Mouse (Mus musculus): ENCODE data around the gene Magi2.
"Not testable (repeated sequence)": the region's sequence is repeated elsewhere in the genome, so short reads cannot be mapped to it uniquely, and the experiment has no call there.

The Magi2 gene

DNA sequence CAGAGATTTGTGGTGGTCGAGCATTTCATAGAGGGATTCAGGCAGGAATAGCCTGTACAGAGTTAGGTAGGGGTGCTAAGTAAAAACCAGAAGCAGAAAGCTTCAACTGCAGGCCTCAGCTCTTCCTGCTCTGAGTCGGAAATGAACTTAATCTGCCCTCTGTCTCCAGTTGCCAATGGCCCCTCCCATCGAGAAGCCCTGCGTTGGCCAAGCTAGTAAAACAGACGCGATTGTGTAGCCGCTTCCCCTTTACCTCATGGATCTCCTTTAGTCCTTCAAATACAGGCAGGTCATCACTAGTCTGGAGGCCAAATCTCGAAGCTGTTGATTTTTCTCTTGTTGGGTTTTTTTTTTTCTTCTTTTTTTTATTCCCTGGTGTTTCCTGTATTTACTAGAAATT is 1447.7 kb downstream of the Magi2 start:
- no peak for DNase-seq

GRCm38 (mm10) chr5:20675163-20675665 is 1448.4 kb downstream of the Magi2 start:
- DNase-seq, result peak; percentile 35 to 50

DNA sequence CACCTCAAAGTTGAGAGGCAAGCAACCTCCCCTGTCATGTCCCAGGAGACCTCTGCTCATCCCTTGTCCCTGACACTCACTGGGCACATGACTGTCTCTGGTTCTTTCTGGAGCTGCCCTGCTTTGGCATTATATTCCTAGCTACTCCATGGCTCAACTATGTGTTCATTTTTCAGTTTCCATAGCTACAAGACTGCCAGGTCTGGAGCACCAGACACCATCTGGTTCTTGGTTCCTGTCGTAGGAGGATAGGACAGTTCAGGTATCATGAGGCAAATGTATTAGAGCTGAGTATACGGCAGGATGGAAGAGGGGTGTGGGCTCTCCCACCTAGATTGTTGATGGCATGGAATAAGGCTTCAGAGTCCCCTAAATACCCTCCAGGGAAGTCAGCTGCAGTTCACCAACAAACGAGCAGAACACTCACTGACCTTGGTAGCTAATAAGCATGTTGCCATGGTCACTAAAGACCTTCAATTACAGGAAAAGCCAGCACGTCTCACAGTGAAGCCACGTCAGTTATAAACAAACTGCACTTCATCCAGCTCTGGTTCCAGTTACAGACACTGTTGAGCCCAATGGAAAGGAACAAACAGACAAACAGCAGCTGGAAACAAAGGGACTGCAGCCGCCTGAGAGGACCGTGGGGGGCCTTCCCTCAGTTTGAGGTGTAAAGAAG is 1449.5 kb downstream of the Magi2 start:
- peak; percentile 27 to 59 for DNase-seq

DNA sequence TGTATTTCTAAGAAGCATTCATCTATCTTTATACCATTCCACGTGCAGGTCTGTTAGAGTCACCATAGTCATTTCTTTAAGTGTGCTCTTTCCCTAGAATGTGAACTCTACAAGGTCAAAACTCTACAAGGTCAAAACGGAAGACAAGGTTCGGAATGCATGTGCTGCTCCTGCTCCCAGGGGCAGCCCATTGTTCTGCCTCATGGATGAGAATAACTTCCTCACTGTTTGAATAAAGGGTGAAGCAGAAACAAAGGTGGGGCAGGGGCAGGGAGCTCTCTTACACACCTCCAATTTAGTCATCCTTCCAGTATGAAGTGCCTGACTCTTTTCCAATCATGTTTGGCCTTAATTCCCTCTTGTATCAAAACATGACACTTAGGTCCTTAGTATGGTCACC is 1450.4 kb downstream of the Magi2 start:
- DNase-seq, result no peak

DNA sequence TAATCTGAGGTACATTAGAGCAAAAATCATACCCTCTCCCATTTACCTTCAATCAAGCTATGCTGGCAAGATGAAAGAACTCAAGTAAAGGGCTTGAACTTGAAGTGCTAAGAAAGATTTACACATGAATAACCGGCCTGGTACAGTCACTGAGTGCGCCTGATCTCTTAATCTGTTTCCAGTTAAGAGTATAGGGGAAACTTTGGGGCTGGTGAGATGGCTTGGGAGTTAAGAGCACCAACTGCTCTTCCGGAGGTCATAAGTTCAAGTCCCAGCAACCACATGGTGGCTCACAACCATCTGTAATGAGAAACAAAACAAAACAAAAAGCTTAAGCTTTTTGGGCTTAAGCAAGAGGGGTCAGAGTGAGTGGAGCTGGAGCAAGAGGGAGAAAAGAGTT is 1451.7 kb downstream of the Magi2 start:
- DNase-seq, result no peak

- DNase-seq, result no peak
Measured at GRCm38 (mm10) chr5:20679920-20680319, 1453.1 kb downstream of the Magi2 start.

- no peak for DNase-seq
Measured at GRCm38 (mm10) chr5:20680833-20681530, 1454.1 kb downstream of the Magi2 start.

DNA sequence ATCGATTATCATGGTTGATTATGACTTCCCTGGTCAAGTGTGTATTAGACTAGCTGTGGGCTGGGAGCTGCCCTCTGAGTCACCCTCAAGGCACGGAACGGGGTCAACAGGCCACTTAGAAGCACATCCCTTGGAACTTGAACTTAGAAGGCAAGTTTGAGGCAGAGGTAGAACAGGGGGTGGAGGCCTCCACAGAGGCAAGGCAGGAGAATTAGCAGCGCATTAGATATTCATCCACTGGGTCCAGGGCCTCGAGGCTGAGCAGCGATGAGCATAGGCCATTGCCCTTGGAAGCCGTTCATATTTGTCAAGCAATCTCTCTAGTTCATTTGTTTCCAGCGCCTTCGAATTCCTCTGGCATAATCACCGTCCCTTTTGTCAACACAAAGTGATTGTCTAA is 1454.8 kb downstream of the Magi2 start:
- no peak for DNase-seq

DNA sequence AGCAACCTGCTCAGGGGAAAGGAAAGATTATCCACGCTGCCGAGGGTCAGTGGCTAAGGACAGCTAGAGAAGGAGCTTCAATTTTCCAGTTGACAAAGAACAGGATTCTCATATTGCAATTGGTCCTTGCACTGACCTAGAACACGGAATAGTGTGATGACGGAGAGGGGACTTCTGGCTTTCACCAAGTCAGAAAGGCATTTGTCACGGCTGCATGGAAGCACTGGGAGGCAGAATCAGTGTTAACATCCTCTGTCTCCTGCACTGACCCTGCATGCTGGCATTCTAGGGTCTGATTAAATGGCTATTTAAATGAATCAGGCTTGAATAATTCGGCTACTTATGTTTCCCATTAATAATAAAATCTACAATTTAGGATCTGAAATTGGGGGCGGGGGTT is 1455.4 kb downstream of the Magi2 start:
- no peak for DNase-seq

GRCm38 (mm10) chr5:20684112-20684511 is 1457.3 kb downstream of the Magi2 start:
- DNase-seq, result no peak

DNA sequence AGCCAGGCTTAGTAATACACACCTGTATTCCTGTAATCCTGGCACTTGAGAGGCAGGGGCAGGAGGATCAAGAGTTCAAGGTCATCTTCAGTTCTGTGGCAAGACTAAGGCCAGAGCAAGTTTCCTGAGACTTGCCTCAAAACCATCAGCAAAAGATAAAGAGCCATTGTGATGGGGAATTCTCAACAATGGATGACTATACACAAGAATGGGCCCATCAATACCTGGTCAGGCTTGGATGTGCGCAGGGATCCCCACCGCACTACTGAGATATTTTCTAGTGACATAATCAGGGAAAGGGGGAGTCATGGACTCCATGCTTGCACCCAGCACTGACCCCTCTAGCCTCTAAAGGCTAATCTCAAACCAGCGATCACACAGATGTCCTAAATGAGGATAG is 1465.4 kb downstream of the Magi2 start:
- DNase-seq, result no peak

GRCm38 (mm10) chr5:20699116-20699515 is 1472.3 kb downstream of the Magi2 start:
- DNase-seq, result no peak

GRCm38 (mm10) chr5:20701483-20702421 is 1474.9 kb downstream of the Magi2 start:
- peak; percentile 91 to 93 for DNase-seq

DNA sequence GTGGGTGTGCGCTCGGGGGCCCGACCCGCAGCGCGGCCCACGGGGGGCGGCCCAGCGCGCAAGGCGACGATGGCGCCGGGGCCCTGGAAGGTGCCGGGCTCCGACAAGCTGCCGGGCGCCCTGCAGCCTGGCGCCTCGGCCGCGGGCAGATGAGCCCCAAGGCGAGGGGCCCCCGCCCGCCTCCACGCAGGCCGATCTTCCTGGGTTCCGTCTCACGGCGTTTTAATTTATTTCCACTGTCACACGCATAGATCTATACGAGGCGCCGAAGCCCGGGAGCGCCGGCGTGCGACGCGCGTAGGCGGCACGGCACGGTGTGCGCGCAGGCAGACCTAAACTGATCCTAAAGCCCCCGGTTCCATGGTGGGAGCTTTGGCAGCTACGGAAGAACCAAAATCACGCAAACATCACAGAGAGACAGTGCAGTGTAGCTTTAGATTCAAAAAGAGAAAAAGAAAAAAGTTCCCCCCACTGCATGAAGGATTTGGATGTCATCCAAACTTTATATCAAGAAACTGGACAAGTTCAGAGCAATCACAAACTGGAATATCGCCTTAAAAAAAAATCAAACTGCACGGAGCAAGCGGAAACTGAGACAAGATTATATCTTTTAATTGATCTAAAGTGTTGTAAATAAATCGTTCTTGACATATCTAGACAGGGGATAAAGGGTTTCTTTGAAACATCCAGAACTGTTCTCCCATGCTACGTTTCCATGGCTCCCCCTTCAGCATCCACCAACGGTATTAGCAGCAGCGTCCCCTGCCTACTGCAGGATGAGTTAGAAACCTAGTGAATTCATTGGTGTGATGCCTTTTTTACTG is 1475.9 kb downstream of the Magi2 start:
- DNase-seq, result peak; percentile 65 to 66

- no peak for DNase-seq
Measured at GRCm38 (mm10) chr5:20703304-20703700, 1476.5 kb downstream of the Magi2 start.

DNA sequence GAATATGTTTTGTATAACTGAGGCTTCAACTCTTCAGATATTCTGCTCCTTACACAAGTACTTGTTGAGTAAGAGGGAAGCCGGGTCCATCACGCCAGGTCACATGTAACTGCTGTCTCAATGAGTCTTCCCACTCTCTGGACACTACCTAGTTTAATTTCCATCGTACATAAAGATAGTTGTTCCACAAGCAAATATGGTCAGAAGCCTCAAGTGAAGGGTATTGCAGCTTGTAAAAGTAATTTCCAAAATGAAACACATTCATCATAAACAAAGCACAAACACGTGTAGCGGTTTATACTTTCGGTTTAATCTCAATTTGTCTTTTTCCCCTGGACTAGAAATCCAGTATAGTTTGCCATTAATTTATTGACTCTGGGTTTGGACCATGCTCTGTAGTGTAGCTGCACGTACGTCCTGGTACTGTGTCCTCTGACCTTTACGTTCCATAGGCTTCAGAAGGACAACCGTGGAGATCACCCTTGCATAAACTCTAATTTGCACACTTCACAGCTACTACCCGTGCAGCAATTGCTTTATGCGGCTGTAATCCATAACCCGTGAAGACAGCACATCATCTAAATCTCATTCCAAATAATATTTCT is 1477.2 kb downstream of the Magi2 start:
- no peak for DNase-seq

GRCm38 (mm10) chr5:20704886-20705285 is 1478.0 kb downstream of the Magi2 start:
- DNase-seq, result no peak

DNA sequence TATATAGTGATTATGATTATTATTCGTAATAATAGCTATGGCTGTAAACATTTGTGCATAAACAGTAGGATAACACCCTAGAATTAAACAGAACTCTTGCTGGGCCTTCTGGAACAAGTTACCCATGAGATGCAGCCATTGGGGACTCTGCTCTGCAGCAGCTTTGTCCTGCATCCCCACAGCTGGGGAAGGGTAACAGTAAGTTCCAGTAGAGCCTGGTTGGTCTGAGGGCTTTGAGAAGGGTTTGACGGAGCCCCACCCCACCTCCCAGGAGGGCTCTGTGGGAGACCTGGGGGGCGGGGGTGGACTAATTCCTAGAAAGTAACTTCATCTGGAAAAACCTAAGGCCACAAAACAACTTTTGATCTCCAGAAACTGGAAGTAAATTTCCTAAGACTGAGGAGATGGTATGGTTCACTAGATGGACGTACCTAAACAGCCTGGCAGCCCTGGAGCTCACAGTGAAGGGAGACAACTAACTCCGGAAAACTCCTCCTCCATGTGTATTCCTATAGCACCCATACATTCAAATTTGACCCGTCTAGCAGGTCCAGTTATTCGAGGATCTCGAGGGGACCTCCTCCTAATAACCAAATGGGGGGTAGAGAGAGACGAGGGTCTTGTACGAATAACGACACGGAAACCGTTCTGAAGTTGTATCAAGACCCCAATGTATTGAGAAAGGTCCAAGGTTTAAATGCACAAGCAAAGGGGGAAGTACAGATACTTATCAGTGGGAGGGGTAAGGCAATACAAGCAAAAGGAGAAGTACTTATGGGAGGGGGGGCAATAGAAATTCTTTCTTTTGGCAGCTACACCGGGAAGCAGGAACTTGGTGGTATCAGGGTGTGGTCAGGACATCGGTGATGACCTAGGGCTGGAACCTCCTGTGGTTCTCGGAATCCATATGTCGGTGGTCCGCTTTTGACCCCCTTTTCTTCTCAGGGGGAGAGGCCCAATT is 1479.8 kb downstream of the Magi2 start:
- not testable (repeated sequence) for DNase-seq

GRCm38 (mm10) chr5:20710845-20711244 is 1484.0 kb downstream of the Magi2 start:
- not testable (repeated sequence) for DNase-seq

- not testable (repeated sequence) for DNase-seq
Measured at GRCm38 (mm10) chr5:20714619-20715018, 1487.8 kb downstream of the Magi2 start.

GRCm38 (mm10) chr5:20715980-20716379 is 1489.1 kb downstream of the Magi2 start:
- DNase-seq, result not testable (repeated sequence)
